Mouse (Mus musculus) A20 (cell line): Measurements from ENCODE around the gene Gm4513.
"Not testable (repeated sequence)": the region's sequence is repeated elsewhere in the genome, so short reads cannot be mapped to it uniquely, and the experiment has no call there.

ENCODE experiments used
- DNase-seq: peaks from one replicate; pipeline ENCODE4 v3.0.0-alpha.2; 2011; ENCODE audit warnings: low read depth, low spot score

The Gm4513 gene

DNA sequence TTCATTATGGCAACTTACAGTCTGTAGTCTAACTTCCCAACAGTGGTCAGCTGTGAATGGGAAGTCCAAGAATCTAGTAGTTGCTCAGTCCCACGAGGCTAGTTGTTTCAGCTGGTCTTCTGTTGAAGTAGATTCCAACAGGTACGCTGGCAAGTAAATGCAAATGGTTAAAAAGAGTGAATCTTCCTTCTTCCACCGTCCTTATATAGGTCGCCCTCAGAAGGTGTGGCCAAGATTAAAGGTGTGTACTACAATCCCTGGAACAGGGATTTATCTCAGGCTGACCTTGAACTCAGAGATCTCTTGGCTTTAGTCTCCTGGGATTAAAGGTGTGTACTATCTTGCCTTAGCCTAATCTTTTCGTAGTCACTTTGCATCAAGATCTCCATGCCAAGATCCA is at the start of gene Gm4513:
Gm4513 (minus strand) TSS at position 101 of the 400 bp plus-strand sequence.
- not testable (repeated sequence) for DNase-seq

DNA sequence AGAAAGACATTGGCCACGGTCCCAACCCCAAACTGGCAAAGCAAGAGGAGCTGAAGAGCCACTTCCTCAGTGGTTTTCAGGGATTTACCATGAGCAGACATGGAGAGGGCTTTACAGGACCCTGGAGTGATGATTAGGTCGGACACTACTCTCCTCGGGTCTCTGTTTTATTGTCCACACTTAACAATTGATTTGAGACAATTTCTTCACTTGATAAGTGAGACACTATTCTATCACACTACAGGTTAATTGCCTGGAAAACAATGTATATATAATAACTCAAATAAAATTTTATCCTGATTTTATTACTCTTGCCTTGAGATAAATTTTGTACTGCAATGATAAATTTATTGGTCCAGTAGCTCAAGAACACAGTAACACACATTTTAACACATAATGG is 22.7 kb downstream of the Gm4513 start, which contains the start of gene Gm4141:
Gm4141 (minus strand) TSS at position 101 of the 400 bp plus-strand sequence.
- not testable (repeated sequence) for DNase-seq

DNA sequence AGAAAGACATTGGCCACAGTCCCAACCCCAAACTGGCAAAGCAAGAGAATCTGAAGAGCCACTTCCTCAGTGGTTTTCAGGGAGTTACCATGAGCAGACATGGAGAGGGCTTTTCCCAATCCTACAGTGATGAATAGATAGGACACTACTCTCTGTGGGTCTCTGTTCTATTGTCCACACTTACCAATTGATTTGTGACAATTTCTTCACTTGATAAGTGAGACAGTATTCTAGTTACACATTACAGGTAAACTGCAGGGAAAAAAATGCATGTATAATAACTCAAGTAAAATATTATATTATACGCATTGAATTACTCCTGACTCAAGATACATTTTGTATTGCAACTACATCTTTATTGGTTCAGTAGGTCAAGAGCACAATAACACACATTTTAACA is 53.2 kb downstream of the Gm4513 start, which contains the start of gene Gm5726:
Gm5726 (minus strand) TSS at position 101 of the 400 bp plus-strand sequence.
- DNase-seq = not testable (repeated sequence)
